Mouse (Mus musculus) liver, embryonic 14.5 days (tissue): ENCODE results near the gene Cars2.

Experiments used
- CTCF ChIP-seq: IDR thresholded peaks from 2 replicates; pipeline ENCODE4 v1.5.1; 2016; ENCODE audit warnings: antibody characterized with exemption, low read depth, control low read depth
- EP300 ChIP-seq: IDR thresholded peaks from 2 replicates; pipeline ENCODE4 v1.6.1; 2016; ENCODE audit warnings: antibody characterized with exemption, low read depth

GRCm38 (mm10) chr8:11482537-11482936, 68.0 kb downstream of the Cars2 start:
- TF ChIP-seq CTCF (no peak), EP300 (no peak)
